Mouse (Mus musculus): ENCODE measurements around the gene Zfp512b. TPM values are rescaled to one million over a fixed set of nuclear protein-coding genes. Genes with fewer than 3 reads are reported as not detected.

The Zfp512b gene
- polyA plus RNA-seq (2015; fragmentation: Nextera tagmentation; extraction: Ambion mirVana) = 37.8 and 41.1 TPM in 2 replicates

GRCm38 (mm10) chr2:181592231-181593041 is at the start of gene Zfp512b:
Gene Zfp512b, minus strand, starts transcription at chr2:181592803.
- under 1% methylated on average over 77 of the region's 97 CpGs for WGBS

GRCm38 (mm10) chr2:181635865-181636264 is 43.3 kb upstream of the Zfp512b start:
- ATAC-seq (ENCODE audit: low FRiP score, low TSS enrichment) = no peak
- Histone ChIP-seq H3K9me3 (ENCODE audit: low read length) (no peaks in the 10 kb centered on the region), H3K4me3 (ENCODE audit: low read length) (no peak overlapping the region), H3K4me2 (replicated peaks; ENCODE audit: low read depth, low read length) (no peak overlapping the region), H3K9ac (replicated peaks; ENCODE audit: low read length) (no peak overlapping the region), H3K4me1 (ENCODE audit: insufficient read depth, low read length) (no peaks in the 10 kb centered on the region), H3K27ac (ENCODE audit: low read length) (no peak overlapping the region), H3K27me3 (ENCODE audit: insufficient read depth, low read length) (no peaks in the 10 kb centered on the region), H3K36me3 (ENCODE audit: insufficient read depth, low read length) (peaks cover 64% of the 10 kb centered on the region)
- WGBS = 91% methylated on average over 3 of the region's 3 CpGs

More at GRCm38 (mm10) chr2:181592231-181593041, at the start of gene Zfp512b:
- peak within 1 kb of the TSS; percentile 96 for H3K4me3 ChIP-seq (ENCODE audit: low read length)
- peak within 1 kb of the TSS; percentile 93 for H3K27ac ChIP-seq (ENCODE audit: low read length)
- peak; percentile 79 for ATAC-seq (ENCODE audit: low FRiP score, low TSS enrichment)
- no peaks in the 10 kb centered on the region for H3K9me3 ChIP-seq (ENCODE audit: low read length)
- H3K9ac ChIP-seq (replicated peaks; ENCODE audit: low read length) = peak within 1 kb of the TSS; percentile 95
- H3K36me3 ChIP-seq (ENCODE audit: insufficient read depth, low read length) = peaks cover 33% of the 10 kb centered on the region
- H3K27me3 ChIP-seq (ENCODE audit: insufficient read depth, low read length) = no peaks in the 10 kb centered on the region
- peak within 1 kb of the TSS; percentile 81 for H3K4me2 ChIP-seq (replicated peaks; ENCODE audit: low read depth, low read length)
- H3K4me1 ChIP-seq (ENCODE audit: insufficient read depth, low read length) = peaks cover 18% of the 10 kb centered on the region

- Histone ChIP-seq H3K27ac (ENCODE audit: low read length) (no peak overlapping the region), H3K9ac (replicated peaks; ENCODE audit: low read length) (no peak overlapping the region), H3K9me3 (ENCODE audit: low read length) (no peaks in the 10 kb centered on the region), H3K4me1 (ENCODE audit: insufficient read depth, low read length) (no peaks in the 10 kb centered on the region), H3K4me2 (replicated peaks; ENCODE audit: low read depth, low read length) (no peak overlapping the region), H3K4me3 (ENCODE audit: low read length) (no peak overlapping the region), H3K27me3 (ENCODE audit: insufficient read depth, low read length) (no peaks in the 10 kb centered on the region), H3K36me3 (ENCODE audit: insufficient read depth, low read length) (peaks cover 52% of the 10 kb centered on the region)
- WGBS = 98% methylated on average over 6 of the region's 6 CpGs
- ATAC-seq (ENCODE audit: low FRiP score, low TSS enrichment) = no peak
Measured at GRCm38 (mm10) chr2:181632624-181633023, 40.0 kb upstream of the Zfp512b start.

GRCm38 (mm10) chr2:181628471-181628870 is 35.9 kb upstream of the Zfp512b start:
- Histone ChIP-seq H3K36me3 (ENCODE audit: insufficient read depth, low read length) (peaks cover 31% of the 10 kb centered on the region), H3K27me3 (ENCODE audit: insufficient read depth, low read length) (no peaks in the 10 kb centered on the region), H3K4me3 (ENCODE audit: low read length) (no peak overlapping the region), H3K27ac (ENCODE audit: low read length) (no peak overlapping the region), H3K9me3 (ENCODE audit: low read length) (no peaks in the 10 kb centered on the region), H3K4me1 (ENCODE audit: insufficient read depth, low read length) (no peaks in the 10 kb centered on the region), H3K4me2 (replicated peaks; ENCODE audit: low read depth, low read length) (no peak overlapping the region), H3K9ac (replicated peaks; ENCODE audit: low read length) (no peak overlapping the region)
- no peak for ATAC-seq (ENCODE audit: low FRiP score, low TSS enrichment)

- no peak for ATAC-seq (ENCODE audit: low FRiP score, low TSS enrichment)
- no peak overlapping the region for H3K4me2 ChIP-seq (replicated peaks; ENCODE audit: low read depth, low read length)
- H3K36me3 ChIP-seq (ENCODE audit: insufficient read depth, low read length) = peaks cover 45% of the 10 kb centered on the region
- H3K27me3 ChIP-seq (ENCODE audit: insufficient read depth, low read length) = no peaks in the 10 kb centered on the region
- H3K27ac ChIP-seq (ENCODE audit: low read length) = no peak overlapping the region
- H3K9me3 ChIP-seq (ENCODE audit: low read length) = no peaks in the 10 kb centered on the region
- H3K4me1 ChIP-seq (ENCODE audit: insufficient read depth, low read length) = no peaks in the 10 kb centered on the region
- H3K4me3 ChIP-seq (ENCODE audit: low read length) = no peak overlapping the region
- no peak overlapping the region for H3K9ac ChIP-seq (replicated peaks; ENCODE audit: low read length)
Measured at GRCm38 (mm10) chr2:181623401-181623800, 30.8 kb upstream of the Zfp512b start.

- H3K4me1 ChIP-seq (ENCODE audit: insufficient read depth, low read length) = no peaks in the 10 kb centered on the region
- H3K9me3 ChIP-seq (ENCODE audit: low read length) = no peaks in the 10 kb centered on the region
- peaks cover 45% of the 10 kb centered on the region for H3K36me3 ChIP-seq (ENCODE audit: insufficient read depth, low read length)
- no peak for ATAC-seq (ENCODE audit: low FRiP score, low TSS enrichment)
- no peak overlapping the region for H3K4me3 ChIP-seq (ENCODE audit: low read length)
- H3K27me3 ChIP-seq (ENCODE audit: insufficient read depth, low read length) = no peaks in the 10 kb centered on the region
- 85% methylated on average over 5 of the region's 5 CpGs for WGBS
- no peak overlapping the region for H3K4me2 ChIP-seq (replicated peaks; ENCODE audit: low read depth, low read length)
- H3K27ac ChIP-seq (ENCODE audit: low read length) = no peak overlapping the region
- no peak overlapping the region for H3K9ac ChIP-seq (replicated peaks; ENCODE audit: low read length)
Measured at GRCm38 (mm10) chr2:181618761-181619495, 26.3 kb upstream of the Zfp512b start.

- no peak overlapping the region for H3K9ac ChIP-seq (replicated peaks; ENCODE audit: low read length)
- H3K27me3 ChIP-seq (ENCODE audit: insufficient read depth, low read length) = no peaks in the 10 kb centered on the region; the same call in 1 of the 2 replicates
- no peak overlapping the region for H3K27ac ChIP-seq (ENCODE audit: low read length)
- no peak overlapping the region for H3K4me3 ChIP-seq (ENCODE audit: low read length)
- no peak for ATAC-seq (ENCODE audit: low FRiP score, low TSS enrichment)
- H3K9me3 ChIP-seq (ENCODE audit: low read length) = no peaks in the 10 kb centered on the region
- H3K36me3 ChIP-seq (ENCODE audit: insufficient read depth, low read length) = no peaks in the 10 kb centered on the region
- peaks cover 27% of the 10 kb centered on the region for H3K4me1 ChIP-seq (ENCODE audit: insufficient read depth, low read length)
- peak overlapping the region; percentile 81; the same call in 1 of the 2 replicates for H3K4me2 ChIP-seq (replicated peaks; ENCODE audit: low read depth, low read length)
- WGBS = 81% methylated on average over 4 of the region's 4 CpGs
Measured at GRCm38 (mm10) chr2:181602367-181602766, 9.8 kb upstream of the Zfp512b start.

GRCm38 (mm10) chr2:181601751-181602145 is 9.1 kb upstream of the Zfp512b start:
- Histone ChIP-seq H3K4me1 (ENCODE audit: insufficient read depth, low read length) (peaks cover 27% of the 10 kb centered on the region), H3K9me3 (ENCODE audit: low read length) (no peaks in the 10 kb centered on the region), H3K9ac (replicated peaks; ENCODE audit: low read length) (peak overlapping the region; percentile 90), H3K27me3 (ENCODE audit: insufficient read depth, low read length) (no peaks in the 10 kb centered on the region; the same call in 1 of the 2 replicates), H3K27ac (ENCODE audit: low read length) (peak overlapping the region; percentile 78), H3K4me3 (ENCODE audit: low read length) (peak overlapping the region; percentile 87), H3K4me2 (replicated peaks; ENCODE audit: low read depth, low read length) (peak overlapping the region; percentile 81), H3K36me3 (ENCODE audit: insufficient read depth, low read length) (no peaks in the 10 kb centered on the region)
- WGBS = 30% methylated on average over 10 of the region's 10 CpGs
- ATAC-seq (ENCODE audit: low FRiP score, low TSS enrichment) = no peak

GRCm38 (mm10) chr2:181600828-181601750 is 8.5 kb upstream of the Zfp512b start:
- under 1% methylated on average over 57 of the region's 57 CpGs for WGBS
- ATAC-seq (ENCODE audit: low FRiP score, low TSS enrichment) = peak; percentile 94

More at GRCm38 (mm10) chr2:181600828-181601750, 8.5 kb upstream of the Zfp512b start:
- H3K27me3 ChIP-seq (ENCODE audit: insufficient read depth, low read length) = no peaks in the 10 kb centered on the region; the same call in 1 of the 2 replicates
- H3K4me3 ChIP-seq (ENCODE audit: low read length) = peak overlapping the region; percentile 87
- H3K27ac ChIP-seq (ENCODE audit: low read length) = peak overlapping the region; percentile 78
- peaks cover 2% of the 10 kb centered on the region; the same call in 1 of the 2 replicates for H3K36me3 ChIP-seq (ENCODE audit: insufficient read depth, low read length)
- H3K4me2 ChIP-seq (replicated peaks; ENCODE audit: low read depth, low read length) = peak overlapping the region; percentile 81
- H3K9ac ChIP-seq (replicated peaks; ENCODE audit: low read length) = peak overlapping the region; percentile 90
- peaks cover 27% of the 10 kb centered on the region for H3K4me1 ChIP-seq (ENCODE audit: insufficient read depth, low read length)
- no peaks in the 10 kb centered on the region for H3K9me3 ChIP-seq (ENCODE audit: low read length)
